Mouse (Mus musculus): ENCODE measurements around the gene Prkar2b.

The Prkar2b gene

DNA sequence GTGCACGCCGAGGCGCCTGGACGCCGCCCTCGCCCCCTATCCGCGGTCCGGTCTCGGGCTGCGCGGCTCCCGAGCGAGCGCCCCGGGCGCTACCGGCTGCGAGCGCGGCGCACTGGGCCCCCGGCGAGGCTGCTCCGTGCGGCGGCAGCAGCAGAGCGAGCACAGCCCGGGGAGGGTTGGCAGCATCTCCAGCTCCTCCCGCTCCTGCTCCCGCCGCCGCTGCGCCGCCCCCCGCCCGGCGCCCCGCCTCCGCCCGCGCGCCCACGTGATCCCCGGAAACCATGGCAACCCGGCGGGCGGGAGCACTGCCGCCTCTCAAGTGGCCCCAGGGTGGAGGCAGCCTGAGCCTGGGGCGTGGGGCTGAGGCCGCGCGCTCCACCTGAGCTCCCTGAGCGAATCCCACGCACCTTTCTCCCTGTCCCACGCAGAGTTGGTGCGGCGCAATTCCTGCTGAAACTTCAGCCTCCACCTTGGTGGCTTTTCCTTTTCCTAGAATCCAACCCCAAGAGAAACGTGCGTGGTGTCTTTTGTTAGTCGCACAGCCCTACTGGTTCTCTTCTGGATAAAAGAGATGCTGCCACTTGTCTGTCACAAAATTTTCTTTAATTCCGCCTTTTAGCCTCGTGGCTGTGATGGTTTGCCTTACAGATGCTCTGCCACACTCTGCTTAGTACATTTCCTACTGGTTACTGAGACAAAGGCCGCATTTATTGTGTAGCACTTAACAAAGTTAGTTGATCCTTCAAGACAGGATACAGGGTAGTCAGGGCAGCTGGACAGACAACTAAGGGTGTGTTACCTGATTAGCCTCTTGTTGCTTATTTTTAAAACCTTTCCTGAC is at the start of gene Prkar2b:
Prkar2b (minus strand) TSS at position 207 of the 841 bp plus-strand sequence.
- DNase-seq: peak; percentile 96 to 97

DNA sequence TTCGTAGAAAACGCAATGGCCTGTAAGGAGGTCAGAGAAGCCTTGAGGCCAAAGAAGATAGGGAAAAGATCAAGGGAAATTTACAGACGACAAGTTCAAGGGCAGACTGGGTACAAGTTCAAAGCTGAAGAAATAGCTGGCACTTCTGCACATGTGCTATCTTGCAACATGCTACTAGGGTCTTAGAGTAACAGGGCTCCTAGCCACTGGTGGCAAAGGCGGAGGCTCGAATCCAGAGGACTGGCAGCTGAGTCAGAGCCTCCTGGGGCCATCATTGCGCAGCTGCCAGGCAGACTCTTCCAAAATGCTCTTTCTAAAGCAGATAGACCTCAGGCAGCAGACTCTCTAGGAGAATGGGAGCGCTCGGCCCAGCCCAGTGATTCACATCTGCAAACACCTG is 48.1 kb upstream of the Prkar2b start:
- DNase-seq: no peak

DNA sequence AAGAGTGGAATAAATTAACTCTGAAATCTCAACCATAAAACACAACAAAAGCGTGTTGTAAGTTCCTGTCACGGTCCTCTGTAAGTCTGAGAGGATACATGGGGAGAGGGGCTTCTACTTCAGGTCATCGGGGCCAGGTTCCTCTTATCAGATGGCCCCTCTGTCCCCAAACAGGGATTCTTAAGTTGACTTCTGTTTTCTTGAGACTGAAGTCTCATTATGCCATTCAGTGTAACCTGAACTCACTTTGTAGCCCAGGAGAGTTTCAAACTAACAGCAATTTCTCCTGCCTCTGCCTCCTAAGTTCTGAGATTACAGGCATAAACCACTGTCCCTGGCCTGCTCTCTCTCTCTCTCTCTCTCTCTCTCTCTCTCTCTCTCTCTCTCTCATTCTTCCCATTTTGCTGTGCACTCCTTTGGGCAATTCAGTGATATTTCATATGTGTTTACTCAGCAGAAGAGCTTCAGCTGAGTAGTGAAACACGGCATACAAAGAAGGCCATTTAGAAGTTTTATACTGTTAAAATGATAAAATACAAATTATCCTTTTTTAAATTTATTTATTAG is 43.9 kb upstream of the Prkar2b start:
- no peak for DNase-seq

DNA sequence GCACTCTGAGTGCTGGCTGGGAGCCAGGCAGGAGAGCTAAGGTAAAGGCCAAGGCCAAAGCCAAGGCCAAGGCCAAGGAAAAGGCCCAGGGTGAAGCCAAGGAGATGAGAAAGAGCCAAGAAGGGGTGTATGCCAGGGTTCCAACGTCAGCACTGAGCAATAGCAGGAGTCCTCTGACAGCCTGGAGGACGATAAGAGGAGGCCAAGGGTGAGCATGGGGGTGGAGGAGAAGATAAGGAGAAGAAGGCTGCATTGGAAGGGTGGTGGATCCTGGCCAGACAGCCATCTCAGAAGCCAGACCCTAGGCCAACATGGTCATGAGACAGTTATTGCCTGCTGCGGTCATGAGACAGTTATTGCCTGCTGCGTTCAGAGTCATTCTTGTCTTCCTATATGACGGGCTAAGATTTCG is 43.4 kb upstream of the Prkar2b start:
- DNase-seq: no peak

DNA sequence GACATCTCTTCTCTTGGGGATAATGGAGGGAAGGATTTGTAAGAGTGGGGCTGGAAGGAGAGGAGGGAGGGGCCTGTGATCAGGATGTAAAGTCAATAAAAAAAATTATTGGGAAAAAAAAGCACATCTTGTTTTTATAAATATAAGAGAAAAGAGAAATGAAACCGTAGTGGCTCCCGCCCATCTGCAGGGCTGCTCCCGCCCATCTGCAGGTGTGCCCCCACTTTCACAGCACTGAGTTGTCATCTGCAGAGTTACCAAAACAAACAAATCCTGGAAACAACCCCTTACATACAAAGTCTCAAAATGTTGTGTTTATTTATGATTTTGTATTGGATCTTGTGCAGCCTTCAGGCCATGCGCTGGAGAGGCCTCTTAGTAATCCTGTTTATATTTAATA is 40.2 kb upstream of the Prkar2b start:
- DNase-seq: no peak

DNA sequence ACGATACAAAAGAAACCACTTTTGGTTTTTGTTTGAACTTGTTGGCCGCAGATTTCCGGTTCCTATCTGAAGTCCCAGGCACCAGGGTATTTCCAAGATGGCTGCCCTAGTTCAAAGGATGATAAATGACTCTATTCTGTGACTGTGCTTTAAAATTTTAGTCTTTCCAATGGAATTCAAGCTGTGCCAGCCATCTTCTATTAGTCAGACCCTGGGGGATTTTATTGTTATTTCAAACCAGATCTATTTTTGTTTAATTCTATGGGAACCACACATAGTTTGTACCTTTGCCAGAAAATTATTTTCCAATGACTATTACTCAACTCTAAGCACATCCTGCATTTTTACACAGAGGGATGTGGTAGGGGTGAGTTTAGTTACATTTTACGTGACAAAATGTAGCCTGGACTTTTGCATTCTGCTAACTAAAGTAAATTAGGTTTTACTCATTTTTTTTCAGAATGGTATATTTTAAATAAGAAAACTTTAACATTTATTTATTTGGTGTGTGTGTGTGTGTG is 38.6 kb upstream of the Prkar2b start:
- no peak for DNase-seq

DNA sequence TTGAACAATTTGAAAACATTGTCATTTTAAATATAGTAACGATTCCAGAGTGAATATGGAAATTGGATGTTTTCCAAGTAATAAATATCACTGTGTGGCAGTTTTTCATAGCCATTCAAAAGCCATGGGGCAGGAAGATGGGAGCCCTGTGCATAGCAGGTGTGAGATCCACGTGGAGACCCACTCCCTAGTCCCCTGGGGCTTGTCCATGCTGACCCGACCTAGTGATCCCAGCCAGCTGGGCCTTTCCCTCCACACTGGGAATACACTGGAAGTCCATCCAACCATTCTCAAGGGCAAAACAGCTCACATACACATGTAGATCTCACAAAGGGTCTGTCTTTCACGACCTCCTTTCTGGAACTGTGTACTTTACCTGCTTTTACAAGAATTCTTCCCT is 37.5 kb upstream of the Prkar2b start:
- no peak for DNase-seq

DNA sequence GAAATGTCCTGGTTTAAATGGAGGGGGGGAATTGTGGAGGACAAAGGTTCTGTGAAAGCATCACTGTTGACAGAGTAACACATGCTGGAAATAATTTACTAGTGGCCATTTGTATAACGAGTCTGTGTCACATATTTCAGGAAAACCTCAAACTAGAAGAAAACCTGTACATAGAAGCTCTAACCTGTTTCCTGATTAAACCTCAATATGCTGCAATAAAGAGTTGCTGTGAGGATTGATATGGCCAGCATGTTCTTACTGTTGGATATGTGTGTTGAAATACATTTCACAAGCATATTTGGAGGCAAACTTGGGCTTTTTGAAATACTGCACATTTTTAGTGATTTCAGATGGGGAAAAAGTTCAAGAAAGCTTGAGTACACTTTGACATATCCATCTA is 36.0 kb upstream of the Prkar2b start:
- no peak for DNase-seq

DNA sequence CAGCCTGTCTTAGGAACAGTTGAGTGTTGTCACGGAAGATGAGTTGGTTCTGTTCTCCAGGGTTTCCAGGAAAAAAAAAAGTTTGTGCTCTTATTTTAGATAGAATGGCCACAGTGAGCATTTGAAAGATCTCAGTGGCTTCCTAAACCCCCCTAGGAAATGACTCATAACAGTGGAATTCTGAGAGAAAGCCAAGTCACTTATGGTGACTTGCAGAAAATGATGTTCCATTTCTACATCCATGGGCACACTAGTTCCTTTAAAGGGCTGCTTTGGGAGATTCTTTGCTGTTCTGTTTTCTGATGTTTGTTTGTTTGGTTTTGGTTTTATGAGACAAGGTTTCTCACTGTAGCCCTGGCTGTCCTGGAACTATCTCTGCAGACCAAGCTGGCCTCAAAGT is 34.1 kb upstream of the Prkar2b start:
- DNase-seq: no peak

DNA sequence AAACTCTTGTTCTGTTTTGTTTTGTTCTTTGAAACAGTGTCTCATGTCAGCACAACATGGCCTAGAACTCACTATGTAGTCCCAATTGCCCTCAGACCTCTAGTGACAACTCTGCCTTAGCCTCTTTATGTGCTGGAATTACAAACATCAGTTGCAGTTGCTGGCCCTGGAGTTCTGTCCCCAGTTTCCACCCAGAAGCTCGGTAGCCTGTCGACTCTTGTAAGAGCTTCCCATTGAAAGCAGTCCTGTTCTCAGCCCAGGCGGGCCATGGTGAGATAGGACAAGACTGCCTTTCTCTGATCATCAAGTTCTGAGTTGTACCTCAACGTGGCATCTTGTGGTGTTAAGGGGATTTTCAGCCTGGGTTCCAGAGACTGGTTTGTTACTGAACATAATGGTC is 31.4 kb upstream of the Prkar2b start:
- no peak for DNase-seq

DNA sequence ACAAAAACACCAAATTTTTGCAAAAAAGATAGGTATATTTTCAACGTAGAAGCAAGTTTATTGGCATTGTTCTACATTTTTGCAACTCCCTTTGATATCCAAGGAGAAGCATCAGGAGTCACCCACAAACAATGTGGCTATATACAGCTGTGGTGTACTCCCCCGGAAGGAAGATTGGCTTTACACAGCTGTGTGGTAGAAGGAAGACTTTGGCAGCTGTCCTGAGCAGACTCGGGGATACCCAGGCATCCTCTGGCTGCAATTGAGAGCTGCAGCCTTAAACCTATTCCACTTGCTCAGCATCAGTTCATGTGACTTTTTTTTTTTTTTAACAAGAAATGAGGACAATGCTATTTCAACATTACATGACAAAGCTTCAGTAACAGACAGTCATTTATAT is 27.5 kb upstream of the Prkar2b start:
- DNase-seq: peak; percentile 9 to 26

DNA sequence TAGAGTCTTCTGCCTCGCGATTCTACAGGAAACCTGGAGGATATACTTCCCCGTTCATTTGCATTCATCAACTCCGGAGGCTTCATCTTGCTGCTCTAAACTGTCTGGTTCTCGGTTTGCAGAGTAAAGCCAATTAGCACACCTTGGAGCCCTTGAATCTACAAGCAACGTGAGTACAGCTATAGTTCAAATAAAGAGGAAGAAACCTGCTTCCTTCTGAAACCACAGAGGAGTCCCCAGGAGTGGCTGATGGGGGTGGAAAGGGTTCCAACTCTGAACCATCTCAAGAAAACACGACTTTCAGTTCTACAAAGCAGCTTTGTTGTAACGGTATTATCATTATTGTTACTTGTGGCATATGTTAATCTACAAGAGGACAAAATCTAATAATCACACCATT is 26.2 kb upstream of the Prkar2b start:
- DNase-seq: no peak

DNA sequence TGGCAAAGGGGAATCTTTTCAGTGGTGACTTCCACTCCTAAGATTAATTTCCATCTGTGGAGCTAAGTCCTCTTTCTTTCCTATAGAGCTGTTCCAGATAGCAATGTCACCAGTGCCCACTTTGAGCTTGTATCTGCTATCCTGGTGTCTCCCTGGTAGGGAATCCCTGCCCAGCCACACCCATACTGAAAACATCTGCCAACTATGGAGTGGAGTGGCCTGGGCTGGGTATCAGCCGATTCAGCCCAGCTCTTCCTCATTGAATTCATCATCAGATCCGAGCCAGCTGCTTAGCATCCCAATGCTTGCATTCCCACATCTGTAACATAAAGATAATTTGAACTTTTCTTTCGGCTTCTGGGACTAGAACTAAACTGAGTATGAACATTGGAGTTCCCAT is 25.8 kb upstream of the Prkar2b start:
- DNase-seq: no peak

DNA sequence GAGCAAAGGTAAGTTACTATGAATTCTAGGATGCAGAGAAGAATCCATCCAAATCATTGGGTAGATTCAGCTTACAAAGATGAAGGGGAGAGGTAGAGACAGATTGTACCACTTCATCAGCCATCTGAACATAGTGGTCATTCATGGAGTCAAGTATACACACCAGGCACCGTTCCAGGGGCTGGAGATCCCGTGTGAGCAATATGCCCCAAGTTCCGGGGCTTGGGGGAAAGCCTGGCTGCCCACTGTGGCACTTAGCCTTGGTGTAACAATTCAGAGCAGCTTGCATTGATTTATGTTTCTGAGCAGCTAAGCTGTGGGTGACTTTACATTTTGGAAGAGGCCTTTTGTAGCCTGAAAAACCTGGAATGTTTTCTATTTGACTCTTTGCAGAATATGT is 24.8 kb upstream of the Prkar2b start:
- no peak for DNase-seq

DNA sequence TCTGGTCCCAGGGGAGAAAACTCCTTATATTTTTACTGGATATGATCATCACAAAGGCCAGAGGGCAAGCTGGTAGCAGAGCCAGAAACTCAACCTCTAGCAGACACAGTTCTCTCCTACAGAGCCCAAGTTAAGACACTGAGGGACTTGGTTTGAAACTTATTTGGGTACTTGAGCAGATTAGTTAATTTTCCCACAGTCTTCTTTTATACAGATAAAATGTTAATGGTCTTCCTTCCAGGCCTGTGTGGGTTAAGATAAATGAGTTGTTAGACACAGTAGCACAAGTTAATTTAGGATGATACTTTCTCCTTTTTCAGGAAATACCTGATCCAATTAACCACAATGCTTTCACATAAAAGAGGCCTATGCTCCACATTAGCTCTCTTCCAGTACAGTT is 24.1 kb upstream of the Prkar2b start:
- no peak for DNase-seq

DNA sequence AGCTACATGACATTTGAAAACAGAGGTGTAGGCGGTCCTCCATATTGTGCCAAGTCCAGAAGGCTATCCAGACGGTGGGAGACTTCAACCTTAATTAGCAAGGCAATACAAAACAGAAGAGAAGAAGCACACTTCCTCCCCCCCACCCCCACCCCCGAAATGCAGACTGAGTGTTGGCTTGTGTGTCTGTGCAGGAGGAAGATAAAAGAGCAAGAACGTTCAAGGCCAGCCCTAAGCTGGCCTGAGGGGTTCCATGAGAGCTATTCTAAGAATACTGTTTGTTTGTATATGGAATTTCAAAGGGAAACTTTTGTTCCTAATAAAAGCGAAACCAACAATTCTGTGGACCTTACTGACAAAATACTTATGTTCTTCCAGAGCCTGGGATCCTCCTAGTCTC is 23.5 kb upstream of the Prkar2b start:
- no peak for DNase-seq

DNA sequence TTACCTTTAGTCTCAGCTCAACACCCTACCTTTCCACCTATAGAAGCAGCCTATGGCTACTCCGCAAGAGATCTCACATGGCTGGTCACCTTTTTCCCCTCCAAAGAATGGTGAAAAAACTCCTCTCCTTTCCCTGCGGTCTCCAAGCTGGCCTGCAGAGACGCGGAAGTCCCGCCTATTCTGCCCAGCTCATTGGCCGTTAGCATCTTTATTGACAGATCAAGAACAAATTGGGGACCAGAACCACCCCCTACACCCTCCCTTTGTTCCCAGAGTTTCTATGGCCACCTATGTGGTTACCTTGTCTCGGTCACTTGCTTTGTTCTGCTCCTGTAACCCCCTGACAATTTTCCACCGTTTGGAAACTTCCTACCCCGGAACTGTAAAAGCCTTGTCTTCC is 19.6 kb upstream of the Prkar2b start:
- no peak for DNase-seq

DNA sequence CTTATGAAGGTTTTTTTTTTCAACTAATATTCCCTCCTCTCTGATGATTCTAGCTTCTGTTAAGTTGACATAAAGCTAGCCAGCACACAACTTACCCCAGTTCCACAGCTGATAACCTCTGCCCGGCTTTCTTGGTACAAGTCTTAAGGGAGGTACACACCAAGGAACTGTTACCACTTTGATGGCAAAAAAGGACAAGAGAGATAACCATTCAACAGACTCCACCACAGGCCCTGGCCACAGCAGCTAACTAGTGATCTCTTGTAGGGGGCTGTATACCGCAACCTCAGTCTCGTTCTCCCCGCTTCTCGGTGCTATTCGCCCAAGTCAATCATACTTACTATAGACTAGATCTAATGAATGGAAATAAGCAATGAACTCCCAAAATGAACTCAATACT is 16.3 kb upstream of the Prkar2b start:
- no peak for DNase-seq

DNA sequence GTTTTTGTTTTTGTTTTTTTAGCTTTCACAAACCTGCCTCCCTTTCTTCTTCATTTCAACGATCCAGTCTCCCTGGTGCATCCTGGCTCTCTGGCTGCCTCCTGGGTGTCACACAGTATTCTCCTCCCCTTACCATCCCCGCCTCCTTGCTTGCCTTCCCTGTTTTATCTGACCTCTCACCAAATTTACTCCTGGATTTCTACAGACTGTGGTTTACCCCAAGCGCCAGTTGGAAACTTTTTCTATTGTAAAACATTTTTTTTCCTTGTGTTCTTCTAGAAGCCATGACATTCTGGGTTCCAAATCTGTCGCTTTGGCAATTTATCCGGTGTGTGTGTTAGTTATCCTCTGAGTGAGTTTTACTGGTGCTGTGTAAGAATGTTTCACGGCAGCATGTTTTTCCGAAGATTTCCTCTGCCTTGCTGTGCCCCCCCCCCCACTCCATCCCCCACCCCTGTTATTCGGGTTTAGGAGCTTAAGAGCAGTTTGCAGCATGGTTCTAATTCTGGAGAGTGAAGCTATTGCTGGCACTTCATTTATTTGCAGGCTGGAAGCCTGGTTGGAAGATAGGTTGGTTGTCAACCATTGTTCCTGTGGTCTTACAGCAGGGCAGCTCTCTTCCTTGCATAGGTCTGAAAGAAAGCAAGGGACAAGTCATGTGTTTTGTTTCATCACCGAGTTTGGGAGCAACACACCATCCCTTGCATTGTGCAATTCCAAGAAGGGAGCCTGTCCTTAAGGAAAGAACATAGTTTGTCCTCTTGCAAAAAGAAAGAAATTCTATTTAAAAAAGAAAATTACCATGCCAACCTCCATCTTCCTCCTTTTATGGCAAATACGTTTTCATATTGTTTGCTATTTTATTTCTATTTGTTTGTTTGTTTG is 15.0 kb upstream of the Prkar2b start:
- DNase-seq: no peak

DNA sequence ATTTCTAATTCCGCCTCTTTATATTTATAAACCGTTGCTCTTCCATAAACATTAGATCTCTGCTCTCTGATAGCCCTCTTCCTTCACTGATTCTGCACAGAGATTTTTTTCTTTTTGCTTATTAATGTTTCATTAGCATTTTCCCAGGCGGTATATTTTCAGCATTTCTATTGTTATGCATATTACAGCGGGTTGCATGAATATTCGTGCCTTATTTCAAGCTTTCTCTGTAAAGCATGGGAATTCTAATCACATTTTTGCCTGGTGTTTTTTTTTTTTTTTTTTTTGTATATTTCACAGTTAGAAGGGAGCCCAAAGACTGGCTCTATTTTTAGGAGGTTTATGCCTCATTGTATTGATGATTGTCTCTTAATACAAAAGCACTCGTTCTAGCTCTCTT is 13.2 kb upstream of the Prkar2b start:
- no peak for DNase-seq

DNA sequence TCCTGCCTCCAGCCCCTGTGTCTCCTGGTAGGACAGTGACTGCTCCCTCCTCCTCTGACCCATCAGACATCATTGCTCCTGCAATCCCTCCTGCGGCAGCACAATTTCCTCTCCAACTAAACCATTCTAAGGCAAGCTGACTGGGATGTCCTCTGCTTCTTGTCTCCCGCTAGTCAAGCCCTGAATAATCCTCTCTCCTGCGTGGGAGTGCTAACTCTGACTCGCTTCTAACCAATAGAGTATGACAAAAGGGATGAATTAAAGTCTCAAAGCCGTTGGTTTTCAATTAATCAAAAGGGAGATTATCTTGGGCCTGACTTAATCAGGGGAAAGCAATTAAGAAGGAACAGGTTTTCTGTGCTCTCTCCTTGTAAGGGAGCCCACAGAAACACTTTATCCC is 4.9 kb upstream of the Prkar2b start:
- no peak for DNase-seq

DNA sequence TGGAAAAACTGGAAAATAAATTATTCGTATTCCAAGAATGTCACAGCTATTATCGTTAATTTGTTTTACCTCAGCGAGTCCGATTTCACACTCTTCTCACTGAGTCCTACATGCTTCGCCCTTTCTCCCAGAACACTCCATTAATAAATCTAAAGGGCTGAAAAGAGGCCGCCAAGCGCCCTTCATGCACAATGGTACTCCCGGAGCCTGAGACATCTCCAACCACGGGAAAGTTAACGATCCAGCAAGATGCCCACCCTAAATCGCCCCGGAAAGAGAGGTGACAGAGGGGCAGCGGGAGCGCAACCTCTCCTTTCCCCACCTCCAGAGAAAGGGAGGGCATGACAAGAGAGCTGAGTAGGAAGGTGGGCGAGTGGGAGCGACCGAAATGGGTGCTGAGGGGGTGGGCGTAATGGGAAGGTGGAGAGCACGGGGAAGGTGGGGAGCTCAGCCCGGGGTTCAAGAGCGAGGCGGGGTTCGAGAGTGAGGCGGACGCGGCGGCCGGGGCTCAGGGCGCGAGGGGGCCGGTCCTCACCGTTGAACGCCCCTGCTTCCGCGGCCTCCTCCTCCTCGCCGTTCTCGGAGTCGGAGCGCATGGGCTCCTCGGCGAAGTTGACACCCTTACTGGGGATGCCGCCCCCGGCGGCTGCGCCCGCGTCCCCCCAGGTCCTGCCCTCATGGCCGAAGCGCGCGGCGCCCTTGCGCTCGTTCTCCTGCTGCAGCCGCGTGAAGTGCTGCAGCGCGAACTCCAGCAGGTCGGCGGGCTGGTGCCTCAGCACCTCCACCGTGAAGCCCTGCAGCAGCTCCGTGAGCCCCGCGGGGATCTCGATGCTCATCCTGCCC is 628 bp downstream of the Prkar2b start:
- no peak for DNase-seq

DNA sequence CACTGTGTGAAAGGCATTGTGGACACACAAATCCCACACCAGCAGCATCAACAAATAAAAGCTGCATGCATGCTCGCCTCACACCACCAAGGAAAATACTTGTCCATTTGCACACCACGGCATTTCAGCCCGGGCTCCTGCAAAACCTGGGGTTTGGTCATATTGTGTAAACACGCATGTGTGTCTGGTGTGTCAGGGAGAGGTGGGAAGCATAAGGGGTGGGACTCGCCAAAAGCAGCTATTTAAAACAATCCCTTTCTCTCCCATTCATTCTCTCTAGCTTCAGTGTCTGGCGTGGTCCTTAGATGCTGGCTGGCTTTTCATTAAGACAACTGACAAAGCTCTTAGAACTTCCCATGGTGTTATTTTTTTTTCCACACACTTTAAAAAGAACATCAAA is 1.4 kb downstream of the Prkar2b start:
- no peak for DNase-seq
